Mouse (Mus musculus): ENCODE data around the gene Btf3. TPM values are rescaled to one million over a fixed set of nuclear protein-coding genes. Genes with fewer than 3 reads are reported as not detected.

The Btf3 gene
- polyA plus RNA-seq, 1 experiment from 2014 or later: 708 TPM

- WGBS: 52% methylated on average over 21 of the region's 21 CpGs
- peak; percentile 95 for DNase-seq (ENCODE audit: low spot score)
- peak; percentile 75 for ATAC-seq (replicated peaks; ENCODE audit: low FRiP score, low TSS enrichment, low read depth)
- Histone ChIP-seq H3K27ac (ENCODE audit: low read depth) (no peak overlapping the region), H3K4me2 (ENCODE audit: low read length) (no peak overlapping the region), H3K4me1 (replicated peaks; ENCODE audit: control insufficient read depth, insufficient read depth, low read length) (peaks cover 3% of the 10 kb centered on the region; the same call in 1 of the 2 replicates), H3K9me3 (ENCODE audit: control insufficient read depth, low read length) (no peaks in the 10 kb centered on the region), H3K27me3 (replicated peaks; ENCODE audit: control insufficient read depth, insufficient read depth, low read length) (no peaks in the 10 kb centered on the region), H3K36me3 (ENCODE audit: control insufficient read depth, insufficient read depth, low read length) (no peaks in the 10 kb centered on the region), H3K9ac (ENCODE audit: low read length) (no peak overlapping the region), H3K4me3 (ENCODE audit: low read depth, low read length) (no peak overlapping the region)
Measured at GRCm38 (mm10) chr13:98298833-98299758, 17.7 kb downstream of the Btf3 start.

GRCm38 (mm10) chr13:98297883-98298482 lies 18.8 kb downstream of the Btf3 start:
- H3K27me3 ChIP-seq (replicated peaks; ENCODE audit: control insufficient read depth, insufficient read depth, low read length): no peaks in the 10 kb centered on the region
- WGBS: 92% methylated on average over 6 of the region's 6 CpGs
- ATAC-seq (replicated peaks; ENCODE audit: low FRiP score, low TSS enrichment, low read depth): no peak
- no peak overlapping the region for H3K9ac ChIP-seq (ENCODE audit: low read length)
- no peak overlapping the region for H3K4me2 ChIP-seq (ENCODE audit: low read length)
- H3K4me1 ChIP-seq (replicated peaks; ENCODE audit: control insufficient read depth, insufficient read depth, low read length): peaks cover 3% of the 10 kb centered on the region; the same call in 1 of the 2 replicates
- no peak for DNase-seq (ENCODE audit: low spot score)
- no peak overlapping the region for H3K27ac ChIP-seq (ENCODE audit: low read depth)
- no peak overlapping the region for H3K4me3 ChIP-seq (ENCODE audit: low read depth, low read length)
- no peaks in the 10 kb centered on the region for H3K36me3 ChIP-seq (ENCODE audit: control insufficient read depth, insufficient read depth, low read length)
- no peaks in the 10 kb centered on the region for H3K9me3 ChIP-seq (ENCODE audit: control insufficient read depth, low read length)

GRCm38 (mm10) chr13:98296072-98296471 lies 20.7 kb downstream of the Btf3 start:
- WGBS: 40% methylated on average over 5 of the region's 5 CpGs

GRCm38 (mm10) chr13:98291712-98292111 lies 25.1 kb downstream of the Btf3 start:
- no peak overlapping the region for H3K27ac ChIP-seq (ENCODE audit: low read depth)
- no peaks in the 10 kb centered on the region for H3K9me3 ChIP-seq (ENCODE audit: control insufficient read depth, low read length)
- no peaks in the 10 kb centered on the region for H3K36me3 ChIP-seq (ENCODE audit: control insufficient read depth, insufficient read depth, low read length)
- no peaks in the 10 kb centered on the region for H3K27me3 ChIP-seq (replicated peaks; ENCODE audit: control insufficient read depth, insufficient read depth, low read length)
- no peak overlapping the region for H3K4me3 ChIP-seq (ENCODE audit: low read depth, low read length)
- DNase-seq (ENCODE audit: low spot score) (no peak), ATAC-seq (replicated peaks; ENCODE audit: low FRiP score, low TSS enrichment, low read depth) (no peak)
- 76% methylated on average over 8 of the region's 8 CpGs for WGBS
- no peak overlapping the region for H3K9ac ChIP-seq (ENCODE audit: low read length)
- H3K4me2 ChIP-seq (ENCODE audit: low read length): no peak overlapping the region
- no peaks in the 10 kb centered on the region for H3K4me1 ChIP-seq (replicated peaks; ENCODE audit: control insufficient read depth, insufficient read depth, low read length)

More at GRCm38 (mm10) chr13:98296072-98296471, 20.7 kb downstream of the Btf3 start:
- Histone ChIP-seq H3K4me2 (ENCODE audit: low read length) (no peak overlapping the region), H3K9ac (ENCODE audit: low read length) (no peak overlapping the region), H3K4me3 (ENCODE audit: low read depth, low read length) (no peak overlapping the region), H3K4me1 (replicated peaks; ENCODE audit: control insufficient read depth, insufficient read depth, low read length) (peaks cover 3% of the 10 kb centered on the region; the same call in 1 of the 2 replicates), H3K27me3 (replicated peaks; ENCODE audit: control insufficient read depth, insufficient read depth, low read length) (no peaks in the 10 kb centered on the region), H3K36me3 (ENCODE audit: control insufficient read depth, insufficient read depth, low read length) (no peaks in the 10 kb centered on the region), H3K9me3 (ENCODE audit: control insufficient read depth, low read length) (no peaks in the 10 kb centered on the region), H3K27ac (ENCODE audit: low read depth) (no peak overlapping the region)
- ATAC-seq (replicated peaks; ENCODE audit: low FRiP score, low TSS enrichment, low read depth): 0 out of 2 replicates have a peak, but pooled peaks have one; percentile 25
- DNase-seq (ENCODE audit: low spot score): no peak

- Histone ChIP-seq H3K4me3 (ENCODE audit: low read depth, low read length) (no peak overlapping the region), H3K9ac (ENCODE audit: low read length) (no peak overlapping the region), H3K9me3 (ENCODE audit: control insufficient read depth, low read length) (no peaks in the 10 kb centered on the region), H3K4me1 (replicated peaks; ENCODE audit: control insufficient read depth, insufficient read depth, low read length) (no peaks in the 10 kb centered on the region), H3K27ac (ENCODE audit: low read depth) (no peak overlapping the region), H3K4me2 (ENCODE audit: low read length) (no peak overlapping the region), H3K36me3 (ENCODE audit: control insufficient read depth, insufficient read depth, low read length) (no peaks in the 10 kb centered on the region), H3K27me3 (replicated peaks; ENCODE audit: control insufficient read depth, insufficient read depth, low read length) (no peaks in the 10 kb centered on the region)
- WGBS: 38% methylated on average over 2 of the region's 2 CpGs
- DNase-seq (ENCODE audit: low spot score) (no peak), ATAC-seq (replicated peaks; ENCODE audit: low FRiP score, low TSS enrichment, low read depth) (no peak)
Measured at GRCm38 (mm10) chr13:98290719-98291118, 26.1 kb downstream of the Btf3 start.

- Histone ChIP-seq H3K27ac (ENCODE audit: low read depth) (no peak overlapping the region), H3K4me2 (ENCODE audit: low read length) (no peak overlapping the region), H3K9me3 (ENCODE audit: control insufficient read depth, low read length) (no peaks in the 10 kb centered on the region), H3K9ac (ENCODE audit: low read length) (no peak overlapping the region), H3K36me3 (ENCODE audit: control insufficient read depth, insufficient read depth, low read length) (no peaks in the 10 kb centered on the region), H3K4me1 (replicated peaks; ENCODE audit: control insufficient read depth, insufficient read depth, low read length) (no peaks in the 10 kb centered on the region), H3K4me3 (ENCODE audit: low read depth, low read length) (no peak overlapping the region), H3K27me3 (replicated peaks; ENCODE audit: control insufficient read depth, insufficient read depth, low read length) (no peaks in the 10 kb centered on the region)
- no peak for DNase-seq (ENCODE audit: low spot score)
- 84% methylated on average over 12 of the region's 12 CpGs for WGBS
- no peak for ATAC-seq (replicated peaks; ENCODE audit: low FRiP score, low TSS enrichment, low read depth)
Measured at GRCm38 (mm10) chr13:98280990-98281650, 35.7 kb downstream of the Btf3 start.

GRCm38 (mm10) chr13:98279686-98280085 lies 37.1 kb downstream of the Btf3 start, which contains the start of gene Gm21976:
TSS of gene Gm21976 (plus strand) at chr13:98279887.
- Histone ChIP-seq H3K9me3 (ENCODE audit: control insufficient read depth, low read length) (no peaks in the 10 kb centered on the region), H3K4me1 (replicated peaks; ENCODE audit: control insufficient read depth, insufficient read depth, low read length) (no peaks in the 10 kb centered on the region), H3K4me3 (ENCODE audit: low read depth, low read length) (no peak within 1 kb of the TSS), H3K9ac (ENCODE audit: low read length) (no peak within 1 kb of the TSS), H3K27me3 (replicated peaks; ENCODE audit: control insufficient read depth, insufficient read depth, low read length) (no peaks in the 10 kb centered on the region), H3K4me2 (ENCODE audit: low read length) (no peak within 1 kb of the TSS), H3K36me3 (ENCODE audit: control insufficient read depth, insufficient read depth, low read length) (peaks cover 8% of the 10 kb centered on the region), H3K27ac (ENCODE audit: low read depth) (no peak within 1 kb of the TSS)
- 85% methylated on average over 5 of the region's 5 CpGs for WGBS
- DNase-seq (ENCODE audit: low spot score): no peak
- no peak for ATAC-seq (replicated peaks; ENCODE audit: low FRiP score, low TSS enrichment, low read depth)

GRCm38 (mm10) chr13:98277501-98277900 lies 39.3 kb downstream of the Btf3 start:
- Histone ChIP-seq H3K27me3 (replicated peaks; ENCODE audit: control insufficient read depth, insufficient read depth, low read length) (no peaks in the 10 kb centered on the region), H3K4me3 (ENCODE audit: low read depth, low read length) (no peak overlapping the region), H3K27ac (ENCODE audit: low read depth) (no peak overlapping the region), H3K9ac (ENCODE audit: low read length) (no peak overlapping the region), H3K36me3 (ENCODE audit: control insufficient read depth, insufficient read depth, low read length) (peaks cover 29% of the 10 kb centered on the region), H3K9me3 (ENCODE audit: control insufficient read depth, low read length) (no peaks in the 10 kb centered on the region), H3K4me2 (ENCODE audit: low read length) (no peak overlapping the region), H3K4me1 (replicated peaks; ENCODE audit: control insufficient read depth, insufficient read depth, low read length) (no peaks in the 10 kb centered on the region)
- 93% methylated on average over 2 of the region's 2 CpGs for WGBS
- ATAC-seq (replicated peaks; ENCODE audit: low FRiP score, low TSS enrichment, low read depth): no peak
- no peak for DNase-seq (ENCODE audit: low spot score)

All from intestine, embryonic 14.5 days (tissue).